Mouse (Mus musculus) adrenal gland, postnatal 4 days (tissue): ENCODE data around the gene Morn4. TPM values are rescaled to one million over a fixed set of nuclear protein-coding genes. Genes with fewer than 3 reads are reported as not detected.

Experiments used
- DNase-seq, 2 experiments: peaks; one replicate each; pipeline ENCODE4 v3.0.0; 2021 to 2022; ENCODE audit warnings: low spot score in 2 of 2, mixed read lengths in 2 of 2
- long read RNA-seq, 2 experiments: library from polyadenylated mRNA; stranded (forward); transcript quantifications; one replicate each; pipeline ENCODE4 v2.0.0; 2021
- total RNA-seq, 2 experiments: library from RNA; stranded (reverse); gene quantifications; 2 replicates each; pipeline ENCODE4 v1.2.3; 2021

Morn4 gene
- 10 to 100 TPM; 15.0 to 16.0 TPM for total RNA-seq
- long read RNA-seq, experiment 1, partial matches to known transcripts, result 1 of 7 reads
- long read RNA-seq, experiment 1, other reads (novel, unspliced or antisense), result 3 of 7 reads
- long read RNA-seq, experiment 2, transcript Morn4-201 (5 exons, 1,800 nt), result major isoform, 12 of 20 reads
- long read RNA-seq, experiment 2, partial matches to known transcripts, result 3 of 20 reads
- long read RNA-seq, experiment 2, other reads (novel, unspliced or antisense), result 5 of 20 reads

DNA sequence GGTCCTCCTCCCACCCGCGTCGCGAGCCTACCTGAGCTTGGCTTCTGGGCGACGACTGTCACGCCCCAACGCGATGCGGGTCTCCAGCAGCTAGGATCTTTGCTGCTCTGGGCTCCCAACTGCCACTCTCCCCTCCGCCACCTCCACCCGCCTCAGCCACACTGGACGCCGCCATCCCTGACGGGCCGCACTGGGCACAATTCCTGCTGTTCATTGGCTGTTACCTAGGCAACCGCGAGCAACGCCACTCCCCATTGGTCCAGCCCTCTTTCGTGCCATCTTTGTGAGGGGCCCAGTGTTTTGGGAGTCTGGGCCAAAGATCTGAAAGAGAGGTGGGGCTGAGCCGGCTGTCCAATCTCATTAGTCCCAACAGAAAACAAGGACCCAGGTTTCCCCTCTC is at the start of gene Morn4:
TSS of gene Morn4 (minus strand) at position 192 of the 400 bp plus-strand sequence.
- peak; percentile 74 to 76 for DNase-seq

GRCm38 (mm10) chr19:42135070-42135469 is 48.9 kb upstream of the Morn4 start:
- no peak for DNase-seq

- no peak for DNase-seq
Measured at GRCm38 (mm10) chr19:42131101-42131500, 44.9 kb upstream of the Morn4 start.

DNA sequence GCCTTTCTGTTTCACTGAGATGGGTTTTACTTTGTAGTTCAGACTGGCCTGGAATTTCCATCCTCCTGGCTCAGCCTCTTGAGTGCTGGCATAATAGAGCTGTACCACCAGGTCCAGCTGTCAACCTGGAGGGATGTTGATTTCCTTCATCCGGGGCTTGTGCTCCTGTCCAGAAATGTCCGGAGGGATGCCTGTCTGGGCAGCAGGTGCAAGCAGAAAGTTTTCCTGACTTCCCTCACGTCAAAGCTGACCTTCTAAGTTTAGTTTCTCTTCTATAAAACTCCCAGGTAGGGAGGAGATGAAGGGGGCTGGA is 44.1 kb upstream of the Morn4 start:
- DNase-seq, result no peak

DNA sequence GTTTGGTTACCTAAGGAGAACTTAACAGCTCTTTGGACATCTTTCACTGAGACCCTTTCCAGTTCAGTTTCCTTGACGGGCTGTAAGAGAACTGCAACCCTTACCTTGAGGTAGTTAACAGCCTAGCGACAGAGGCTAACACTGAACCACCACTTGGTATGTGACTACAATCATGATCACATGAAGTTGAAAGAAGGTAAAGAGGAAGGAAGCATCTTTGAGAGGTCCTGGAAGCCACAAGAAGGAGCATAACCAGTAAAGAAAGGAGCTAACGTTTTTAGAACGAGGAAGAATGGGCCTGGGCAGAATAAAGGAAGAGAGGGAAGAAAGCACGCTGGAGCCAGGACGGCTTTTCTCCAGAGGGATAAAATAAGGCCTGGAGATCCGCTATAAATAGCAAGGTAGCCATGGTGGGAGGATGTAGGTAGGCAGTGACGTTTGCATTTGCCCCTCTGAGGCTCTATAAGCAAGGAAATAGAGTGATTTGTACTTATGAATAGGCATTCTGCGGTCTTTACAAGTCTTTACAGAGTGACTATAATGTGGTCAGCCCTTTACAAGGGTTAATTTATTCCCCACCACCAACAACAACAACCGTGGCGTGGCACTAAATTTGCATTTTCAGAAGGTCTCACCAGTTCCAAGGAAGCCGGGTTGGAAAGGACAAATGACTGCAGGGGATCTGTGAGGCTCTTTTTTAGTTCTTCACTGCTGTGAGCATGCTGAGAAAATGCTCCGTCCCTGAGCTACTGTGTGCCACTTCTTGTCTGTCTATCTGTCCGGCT is 43.5 kb upstream of the Morn4 start:
- no peak for DNase-seq

DNA sequence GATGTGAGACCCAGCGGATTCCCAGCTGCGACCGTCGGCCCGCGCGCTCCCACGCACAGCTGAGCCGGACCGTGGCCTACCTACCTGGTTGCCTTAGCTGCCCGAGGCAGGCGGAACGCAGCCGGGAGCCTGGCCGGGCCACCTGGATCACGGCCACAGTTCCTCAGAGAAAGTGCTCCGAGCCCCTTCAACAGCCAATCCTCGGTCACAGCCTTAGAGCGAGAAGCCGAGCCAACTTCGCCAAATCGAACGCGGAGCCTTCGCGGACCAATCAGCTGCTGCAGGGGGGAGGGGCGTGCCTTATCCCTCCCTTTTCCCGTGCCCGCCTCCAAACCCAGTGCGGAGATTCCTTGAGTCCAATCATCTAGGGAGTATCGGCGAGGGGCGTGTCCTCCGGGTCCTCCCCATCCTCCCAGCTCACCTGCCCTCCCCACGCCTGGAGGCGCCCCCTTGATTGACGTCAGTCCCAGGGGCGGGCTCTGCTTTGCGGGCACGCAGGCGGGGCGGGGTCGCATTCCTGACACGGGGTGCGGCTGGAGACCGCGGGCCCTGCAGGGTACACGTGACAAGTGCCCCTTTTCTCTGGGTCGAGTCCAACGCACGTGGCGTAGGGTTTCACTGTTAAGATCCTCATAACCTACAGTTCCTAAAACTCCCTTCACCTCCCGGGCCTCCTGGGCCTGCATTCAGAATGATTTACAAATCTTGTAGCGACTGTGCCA is 42.8 kb upstream of the Morn4 start, which contains the start of gene Avpi1:
TSS of gene Avpi1 (minus strand) at position 273 of the 722 bp plus-strand sequence.
- peak; percentile 83 to 94 for DNase-seq

- DNase-seq, result no peak
Measured at GRCm38 (mm10) chr19:42128052-42128740, 42.0 kb upstream of the Morn4 start.

GRCm38 (mm10) chr19:42127024-42127423 is 40.9 kb upstream of the Morn4 start:
- no peak for DNase-seq

- DNase-seq, result no peak
Measured at GRCm38 (mm10) chr19:42126219-42126605, 40.1 kb upstream of the Morn4 start.

DNA sequence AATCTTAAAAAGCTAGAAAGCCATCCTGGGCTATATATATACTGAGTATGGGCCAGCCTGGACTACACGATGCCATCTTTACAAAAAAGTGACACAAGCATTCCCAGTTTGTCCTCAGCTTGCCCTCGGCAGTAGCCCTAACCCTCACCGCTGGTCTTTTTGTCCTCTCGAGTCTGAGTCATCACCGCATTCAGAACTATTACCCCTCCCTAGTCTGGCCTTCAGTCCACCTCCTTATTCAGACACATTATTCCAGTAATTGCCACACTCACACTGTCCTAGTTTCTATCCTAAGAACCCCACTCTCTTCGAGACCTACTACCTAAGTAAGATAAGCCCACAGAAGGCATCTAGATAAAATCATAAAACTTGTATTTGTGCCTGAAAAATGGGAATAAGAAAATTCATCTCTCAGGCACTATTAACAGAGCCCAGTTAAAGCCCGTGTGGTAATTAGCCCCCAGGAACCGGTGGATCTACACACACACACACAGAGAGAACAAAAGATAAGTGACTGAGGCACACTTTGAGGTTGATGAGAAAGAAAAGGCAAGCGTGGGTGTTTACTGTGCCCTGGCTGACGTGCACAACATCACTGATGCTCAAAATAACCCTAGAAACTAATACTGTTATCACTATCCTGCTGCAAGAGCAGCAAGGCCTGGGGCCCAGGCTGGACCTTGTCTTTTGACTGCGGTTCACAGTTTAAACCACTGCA is 39.5 kb upstream of the Morn4 start:
- no peak for DNase-seq

DNA sequence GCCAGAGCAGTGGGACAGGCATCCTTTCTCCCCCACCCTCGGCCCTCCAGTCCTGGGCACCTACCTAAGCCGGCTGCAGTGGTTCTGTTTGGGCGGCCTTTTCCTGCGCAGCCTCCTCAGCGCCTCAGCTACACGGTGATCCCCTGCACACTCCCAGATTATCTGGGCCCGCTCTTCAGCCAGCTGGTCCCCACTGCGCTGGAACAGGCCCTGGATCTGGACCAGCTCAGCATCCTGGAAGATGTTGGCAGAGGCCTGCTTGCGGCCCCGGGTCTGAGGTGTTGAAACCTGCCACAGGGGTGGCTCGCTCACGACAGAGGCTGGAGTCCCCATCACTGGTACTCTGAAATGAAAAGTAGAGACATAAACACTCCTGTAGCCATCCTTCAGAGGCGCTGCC is 38.5 kb upstream of the Morn4 start:
- DNase-seq, result no peak

DNA sequence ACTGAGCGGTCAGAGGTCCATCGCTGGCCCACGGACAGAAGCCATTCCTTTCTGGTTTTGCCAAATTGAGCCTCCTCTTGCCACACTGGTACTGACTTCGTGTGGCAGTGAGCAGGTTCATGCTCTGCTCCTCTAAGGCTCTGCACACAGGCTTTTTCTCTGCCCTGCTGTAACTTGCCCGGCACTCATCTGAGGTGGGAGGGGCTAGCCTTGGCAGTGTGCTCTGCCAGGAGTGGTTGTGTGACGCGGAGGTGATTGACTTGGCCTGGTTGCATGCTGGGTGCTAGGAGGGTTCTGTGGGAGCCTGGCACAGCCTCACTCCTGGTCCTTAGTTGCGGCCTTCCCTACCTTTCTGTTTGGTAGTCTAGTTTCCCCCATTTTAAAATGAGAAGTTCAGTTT is 34.3 kb upstream of the Morn4 start:
- DNase-seq, result no peak

- DNase-seq, result no peak
Measured at GRCm38 (mm10) chr19:42118596-42118995, 32.4 kb upstream of the Morn4 start.

DNA sequence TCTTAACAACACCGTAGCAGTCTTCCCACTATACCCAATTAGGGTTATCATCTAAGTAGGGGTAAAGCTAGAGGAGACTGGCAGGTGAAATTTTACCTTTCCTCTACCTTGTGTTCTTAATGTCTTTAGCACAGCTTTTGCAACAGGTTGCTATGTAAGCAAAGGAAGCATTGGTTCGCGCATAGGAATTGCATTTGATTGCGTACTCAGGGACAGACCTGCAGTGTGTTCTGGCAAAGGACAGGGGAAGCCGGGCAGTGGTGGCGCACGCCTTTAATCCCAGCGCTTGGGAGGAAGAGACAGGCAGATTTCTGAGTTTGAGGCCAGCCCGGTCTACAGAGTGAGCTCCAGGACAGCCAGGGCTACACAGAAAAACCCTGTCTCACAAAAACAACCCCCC is 32.0 kb upstream of the Morn4 start:
- no peak for DNase-seq

- no peak for DNase-seq
Measured at GRCm38 (mm10) chr19:42115783-42116335, 29.7 kb upstream of the Morn4 start.

DNA sequence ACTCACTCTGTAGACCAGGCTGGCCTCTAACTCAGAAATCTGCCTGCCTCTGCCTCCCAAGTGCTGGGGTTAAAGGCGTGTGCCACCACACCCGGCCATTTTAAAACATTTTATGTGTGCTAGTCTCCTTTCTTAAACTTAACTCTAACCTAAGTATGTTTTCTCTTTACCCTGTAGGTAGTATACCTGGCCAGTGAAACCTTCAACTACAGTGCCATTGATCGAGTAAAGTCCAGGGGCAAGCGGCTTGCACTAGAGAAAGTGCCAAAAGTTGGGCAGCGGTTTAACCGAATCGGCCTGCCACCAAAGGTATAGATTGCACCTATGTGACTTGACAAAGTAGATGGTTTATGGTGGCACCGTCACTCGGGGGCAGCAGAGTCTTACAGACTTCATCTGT is 18.5 kb upstream of the Morn4 start:
- DNase-seq, result no peak

GRCm38 (mm10) chr19:42099406-42099805 is 13.2 kb upstream of the Morn4 start:
- no peak for DNase-seq

GRCm38 (mm10) chr19:42090637-42091141 is 4.5 kb upstream of the Morn4 start:
- no peak for DNase-seq

GRCm38 (mm10) chr19:42089748-42090595 is 3.8 kb upstream of the Morn4 start, which contains the start of gene Pi4k2a:
Gene Pi4k2a (plus strand): TSS chr19:42090470.
- DNase-seq, result peak; percentile 91 to 98
